ENCODE assay signal across 19 mouse cellular contexts in genomic region chr10:61039657-61040056, GRCm38 (mm10). TPM values are rescaled to one million over a fixed set of nuclear protein-coding genes. Genes with fewer than 3 reads are reported as not detected.
"Had no signal": no experiment of that assay in that cellular context is flagged by ENCODE, and none has a peak within 500 bp of the region (broad histone marks: within the 10 kb centered on the region; RNA-seq: fewer than 3 reads in every experiment).

No protein-coding gene starts in this region.

- H3K36me3 ChIP-seq: neural tube, embryonic 13.5 days had no signal

- H3K9me3 ChIP-seq: megakaryocyte, embryonic 14.5 days; neural tube, embryonic 13.5 days had no signal

- H3K4me2 ChIP-seq: lung, embryonic 14.5 days; midbrain, embryonic 11.5 days; neural tube, embryonic 13.5 days had no signal

- H3K27me3 ChIP-seq: neural tube, embryonic 13.5 days had no signal

- H3K9ac ChIP-seq: lung, embryonic 14.5 days; neural tube, embryonic 13.5 days had no signal

- H3K4me1 ChIP-seq: megakaryocyte, embryonic 14.5 days; neural tube, embryonic 13.5 days had no signal

- H3K4me3 ChIP-seq: layer of hippocampus, adult 2 months; megakaryocyte, embryonic 14.5 days; neural tube, embryonic 13.5 days had no signal

- H3K27ac ChIP-seq: kidney, postnatal 0 days; layer of hippocampus, adult 2 months; neural tube, embryonic 13.5 days; stomach, postnatal 0 days had no signal

- DNase-seq: kidney, adult 2 months; kidney, postnatal 25 days; layer of hippocampus, adult 9-11 months; lung, embryonic 14.5 days; lung, postnatal 36 days; midbrain, embryonic 14.5 days; retina, postnatal 1 day; right cerebral cortex, postnatal 25 days; thymus, postnatal 25 days had no signal

- ATAC-seq: inflammation-experienced regulatory T-cells, adult 6 months; intestine, postnatal 0 days; lung, postnatal 0 days had no signal

RNA-seq across cellular contexts. Expression of gene Pcbd1, which starts 49.5 kb away (rescaled TPM):
- total RNA-seq: neutrophil, adult 5-6 weeks had no signal
